Mouse (Mus musculus) limb, embryonic 13.5 days (tissue): ENCODE measurements around the gene Trip12. TPM values are rescaled to one million over a fixed set of nuclear protein-coding genes. Genes with fewer than 3 reads are reported as not detected.

Experiments
- ATAC-seq: fragments of 200-750 bp; cut with Nextera tagmentation; 2 replicates; pipeline ENCODE4 v1.8.0; 2017; ENCODE audit warnings: low read depth, moderate number of reproducible peaks, moderate TSS enrichment; ENCODE audit not compliant: low FRiP score
- H3K27ac ChIP-seq: fragments of 300-500 bp; sonication (generic); 2 replicates; pipeline ENCODE4 v1.5.1; 2015; ENCODE audit warnings: inconsistent platforms, mild to moderate bottlenecking, moderate library complexity
- H3K27me3 ChIP-seq: fragments of 300-500 bp; sonication (generic); 2 replicates; pipeline ENCODE4 v1.6.1; 2015; ENCODE audit warnings: mild to moderate bottlenecking, inconsistent platforms
- H3K36me3 ChIP-seq: fragments of 300-500 bp; sonication (generic); 2 replicates; pipeline ENCODE4 v1.6.1; 2015; ENCODE audit warnings: inconsistent platforms, mild to moderate bottlenecking, moderate library complexity
- H3K4me1 ChIP-seq: fragments of 300-500 bp; sonication (generic); 2 replicates; pipeline ENCODE4 v1.6.1; 2015; ENCODE audit warnings: inconsistent platforms
- H3K4me2 ChIP-seq: fragments of 300-500 bp; sonication (generic); replicated peaks from 2 replicates; pipeline ENCODE4 v1.6.1; 2015; ENCODE audit warnings: inconsistent platforms, mild to moderate bottlenecking, moderate library complexity
- H3K4me3 ChIP-seq: fragments of 300-500 bp; sonication (generic); 2 replicates; pipeline ENCODE4 v1.5.1; 2015; ENCODE audit warnings: moderate library complexity, mild to moderate bottlenecking, inconsistent platforms
- H3K9ac ChIP-seq: fragments of 300-500 bp; sonication (generic); 2 replicates; pipeline ENCODE4 v1.6.1; 2015; ENCODE audit warnings: mild to moderate bottlenecking, inconsistent platforms
- H3K9me3 ChIP-seq: fragments of 300-500 bp; sonication (generic); 2 replicates; pipeline ENCODE4 v1.6.1; 2016; ENCODE audit warnings: inconsistent platforms
- WGBS: fragments of 180-500 bp; shearing (Covaris S2); methylation state at CpG from one replicate; pipeline ENCODE4 v1.1.7; 2015; 5-methylcytosine and 5-hydroxymethylcytosine counted together
- microRNA-seq: library from miRNA; unstranded; fragments of <30 nt; microRNA quantifications from one replicate; pipeline ENCODE4, GENCODE M21; 2016
- polyA plus RNA-seq: library from polyadenylated mRNA; unstranded; fragments of >200 nt; fragmentation: Nextera tagmentation; extraction: Ambion mirVana; gene quantifications from 2 replicates; pipeline ENCODE4 v1.2.1, GENCODE M21; 2015

The Trip12 gene
- polyA plus RNA-seq, 1 experiment from 2014 or later = 69.3 TPM

GRCm38 (mm10) chr1:84694688-84695474 lies 145.4 kb downstream of the Trip12 start:
- Histone ChIP-seq H3K27ac (no peak overlapping the region), H3K4me1 (peaks cover 14% of the 10 kb centered on the region), H3K9ac (peak overlapping the region; percentile 35; the same call in 1 of the 2 replicates), H3K9me3 (no peaks in the 10 kb centered on the region), H3K4me3 (peak overlapping the region; percentile 51), H3K36me3 (no peaks in the 10 kb centered on the region), H3K27me3 (peaks cover 49% of the 10 kb centered on the region), H3K4me2 (peak overlapping the region; percentile 90)
- ATAC-seq = peak; percentile 51; the same call in 1 of the 2 replicates
- WGBS = 12% methylated on average over 26 of the region's 26 CpGs

GRCm38 (mm10) chr1:84677910-84678309 lies 162.4 kb downstream of the Trip12 start:
- Histone ChIP-seq H3K9me3 (no peaks in the 10 kb centered on the region), H3K4me1 (no peaks in the 10 kb centered on the region), H3K4me2 (no peak overlapping the region), H3K9ac (no peak overlapping the region), H3K36me3 (no peaks in the 10 kb centered on the region), H3K27ac (no peak overlapping the region), H3K27me3 (no peaks in the 10 kb centered on the region), H3K4me3 (no peak overlapping the region)
- no peak for ATAC-seq
- 64% methylated on average over 4 of the region's 4 CpGs for WGBS

Small RNAs within 50 kb of the gene (microRNA-seq; reads per million reads assigned to microRNA genes)
- gene Mir5126 = 5.0 reads per million, percentile 18 among the genes with 10 or more reads in this experiment

Other genes with a start within 250 kb of the Trip12 start
- 6.4 and 7.3 TPM in 2 replicates for gene Dner, start 144.3 kb downstream of the Trip12 start, polyA plus RNA-seq
- gene Fbxo36, start 675 bp downstream of the Trip12 start, polyA plus RNA-seq = 8.3 and 10.3 TPM in 2 replicates
- 0.34 and 0.91 TPM in 2 replicates for gene Slc16a14, start 94.6 kb upstream of the Trip12 start, polyA plus RNA-seq